Mouse (Mus musculus) embryonic facial prominence, embryonic 13.5 days (tissue): ENCODE data around the gene Akap6. TPM values are rescaled to one million over a fixed set of nuclear protein-coding genes. Genes with fewer than 3 reads are reported as not detected.

Experiments used
- ATAC-seq: fragments of 200-750 bp; cut with Nextera tagmentation; 2 replicates; pipeline ENCODE4 v1.8.0; 2017; ENCODE audit warnings: low read depth; ENCODE audit not compliant: insufficient number of reproducible peaks, insufficient read depth, low FRiP score, low TSS enrichment
- H3K27ac ChIP-seq: fragments of 300-500 bp; sonication (generic); 2 replicates; pipeline ENCODE4 v1.5.1; 2015; ENCODE audit warnings: moderate library complexity, mild to moderate bottlenecking, inconsistent platforms
- H3K27me3 ChIP-seq: fragments of 300-500 bp; sonication (generic); 2 replicates; pipeline ENCODE4 v1.6.1; 2015; ENCODE audit warnings: mild to moderate bottlenecking, inconsistent platforms
- H3K36me3 ChIP-seq: fragments of 300-500 bp; sonication (generic); 2 replicates; pipeline ENCODE4 v1.6.1; 2015; ENCODE audit warnings: mild to moderate bottlenecking, inconsistent platforms
- H3K4me1 ChIP-seq: fragments of 300-500 bp; sonication (generic); 2 replicates; pipeline ENCODE4 v1.6.1; 2015; ENCODE audit warnings: inconsistent platforms
- H3K4me2 ChIP-seq: fragments of 300-500 bp; sonication (generic); 2 replicates; pipeline ENCODE4 v1.6.1; 2015; ENCODE audit warnings: moderate library complexity, mild to moderate bottlenecking, inconsistent platforms
- H3K4me3 ChIP-seq: fragments of 300-500 bp; sonication (generic); 2 replicates; pipeline ENCODE4 v1.5.1; 2015; ENCODE audit warnings: mild to moderate bottlenecking, inconsistent platforms
- H3K9ac ChIP-seq: fragments of 300-500 bp; sonication (generic); 2 replicates; pipeline ENCODE4 v1.6.1; 2015; ENCODE audit warnings: mild to moderate bottlenecking, inconsistent platforms
- H3K9me3 ChIP-seq: fragments of 300-500 bp; sonication (generic); 2 replicates; pipeline ENCODE4 v1.6.1; 2016; ENCODE audit warnings: inconsistent platforms
- WGBS: fragments of 180-500 bp; shearing (Covaris S2); methylation state at CpG from one replicate; pipeline ENCODE4 v1.1.7; 2015; ENCODE audit warnings: mixed read lengths; 5-methylcytosine and 5-hydroxymethylcytosine counted together
- polyA plus RNA-seq: library from polyadenylated mRNA; unstranded; fragments of >200 nt; fragmentation: Nextera tagmentation; extraction: Ambion mirVana; gene quantifications from 2 replicates; pipeline ENCODE4 v1.2.1, GENCODE M21; 2015

The Akap6 gene
- polyA plus RNA-seq, 1 experiment from 2014 or later, result 1.3 TPM

DNA sequence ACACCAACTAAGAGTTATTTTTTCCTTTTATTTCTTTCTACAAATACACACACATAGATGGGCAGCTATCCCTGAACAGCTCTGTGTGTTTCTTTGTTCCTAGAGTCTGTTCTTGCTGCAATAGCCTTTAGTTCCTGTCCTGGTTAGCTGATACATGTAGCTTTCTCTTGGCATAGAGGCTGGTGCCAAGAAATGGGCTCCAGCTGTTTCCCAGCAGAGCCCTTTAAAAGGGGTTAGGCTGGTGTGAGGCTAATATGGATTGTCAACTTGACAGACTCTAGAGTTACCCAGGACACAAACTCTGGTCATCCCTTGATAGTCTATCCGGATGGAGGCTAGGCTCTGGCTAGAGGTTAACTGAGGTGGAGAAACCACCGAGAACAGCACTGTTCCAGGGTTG, 64.9 kb downstream of the Akap6 start:
- Histone ChIP-seq H3K4me2 (no peak overlapping the region), H3K4me1 (no peaks in the 10 kb centered on the region), H3K4me3 (no peak overlapping the region), H3K9me3 (no peaks in the 10 kb centered on the region), H3K9ac (no peak overlapping the region), H3K27ac (no peak overlapping the region), H3K27me3 (no peaks in the 10 kb centered on the region), H3K36me3 (no peaks in the 10 kb centered on the region)
- WGBS, result 87% methylated on average over 2 of the region's 2 CpGs
- no peak for ATAC-seq

DNA sequence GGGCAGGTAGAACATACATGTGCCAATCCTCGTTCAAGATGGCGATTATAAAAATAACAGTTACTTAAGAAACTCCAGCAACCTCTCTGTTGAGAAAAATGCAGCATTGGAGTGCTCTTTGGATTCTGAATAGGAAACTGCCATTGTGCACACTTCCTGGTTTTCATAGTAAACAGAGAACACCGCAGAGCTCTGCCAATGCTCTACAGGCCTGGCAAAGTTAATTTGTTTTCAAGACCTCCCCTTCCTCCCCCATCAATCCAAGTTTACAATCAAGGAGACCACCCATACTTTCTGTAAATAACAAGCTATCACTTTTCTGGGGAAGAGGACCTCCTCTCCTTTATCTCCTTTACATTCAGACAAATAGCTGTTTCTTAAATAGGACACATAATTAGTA, 65.6 kb downstream of the Akap6 start:
- Histone ChIP-seq H3K27me3 (no peaks in the 10 kb centered on the region), H3K4me3 (no peak overlapping the region), H3K9ac (no peak overlapping the region), H3K27ac (no peak overlapping the region), H3K36me3 (no peaks in the 10 kb centered on the region), H3K9me3 (no peaks in the 10 kb centered on the region), H3K4me2 (no peak overlapping the region), H3K4me1 (no peaks in the 10 kb centered on the region)
- ATAC-seq, result no peak
- WGBS, result 83% methylated on average over 3 of the region's 3 CpGs

DNA sequence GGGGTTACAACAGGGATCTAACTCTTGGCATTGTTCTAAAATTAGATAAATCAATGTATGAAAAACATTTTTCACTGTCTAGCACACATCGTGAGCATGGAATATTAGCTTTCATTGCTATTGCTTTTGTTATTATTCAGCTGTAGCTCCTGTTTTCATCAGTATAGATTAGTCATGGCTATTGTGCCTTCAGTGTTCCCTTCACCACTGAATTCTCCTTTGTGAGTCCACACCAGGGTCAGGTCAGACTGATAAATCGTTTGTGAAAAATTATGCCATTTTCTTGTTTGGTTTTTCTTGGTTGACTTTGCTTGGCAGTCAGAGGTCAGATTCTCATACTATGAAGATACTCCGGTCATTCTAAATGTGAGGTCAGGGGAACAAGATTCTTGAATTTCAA, 70.4 kb downstream of the Akap6 start:
- H3K4me3 ChIP-seq, result no peak overlapping the region
- H3K27me3 ChIP-seq, result no peaks in the 10 kb centered on the region
- H3K4me1 ChIP-seq, result peaks cover 17% of the 10 kb centered on the region
- 46% methylated on average over 3 of the region's 3 CpGs for WGBS
- H3K9ac ChIP-seq, result no peak overlapping the region
- H3K27ac ChIP-seq, result no peak overlapping the region
- H3K36me3 ChIP-seq, result no peaks in the 10 kb centered on the region
- no peak for ATAC-seq
- H3K9me3 ChIP-seq, result no peaks in the 10 kb centered on the region
- H3K4me2 ChIP-seq, result no peak overlapping the region

DNA sequence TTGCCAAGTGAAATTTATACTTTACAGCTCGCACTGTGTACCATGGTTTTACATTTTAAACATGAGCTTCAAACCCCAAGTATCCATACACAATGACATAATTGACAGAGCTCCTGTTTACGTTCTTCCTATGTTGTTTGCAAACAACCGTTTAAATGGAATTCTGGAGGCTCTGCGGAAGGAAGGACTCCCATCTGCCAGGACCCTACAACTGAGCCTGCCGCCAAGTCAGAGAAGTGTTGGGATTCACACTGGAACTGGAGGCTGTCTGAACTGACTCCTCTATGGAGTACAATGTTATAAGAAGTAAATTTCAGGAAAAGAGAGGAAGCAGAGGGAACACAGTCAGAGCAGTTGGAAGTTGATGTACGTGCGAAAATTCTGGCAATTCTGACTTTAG, 72.7 kb downstream of the Akap6 start:
- no peak for ATAC-seq
- 70% methylated on average over 7 of the region's 7 CpGs for WGBS
- no peak overlapping the region for H3K27ac ChIP-seq

DNA sequence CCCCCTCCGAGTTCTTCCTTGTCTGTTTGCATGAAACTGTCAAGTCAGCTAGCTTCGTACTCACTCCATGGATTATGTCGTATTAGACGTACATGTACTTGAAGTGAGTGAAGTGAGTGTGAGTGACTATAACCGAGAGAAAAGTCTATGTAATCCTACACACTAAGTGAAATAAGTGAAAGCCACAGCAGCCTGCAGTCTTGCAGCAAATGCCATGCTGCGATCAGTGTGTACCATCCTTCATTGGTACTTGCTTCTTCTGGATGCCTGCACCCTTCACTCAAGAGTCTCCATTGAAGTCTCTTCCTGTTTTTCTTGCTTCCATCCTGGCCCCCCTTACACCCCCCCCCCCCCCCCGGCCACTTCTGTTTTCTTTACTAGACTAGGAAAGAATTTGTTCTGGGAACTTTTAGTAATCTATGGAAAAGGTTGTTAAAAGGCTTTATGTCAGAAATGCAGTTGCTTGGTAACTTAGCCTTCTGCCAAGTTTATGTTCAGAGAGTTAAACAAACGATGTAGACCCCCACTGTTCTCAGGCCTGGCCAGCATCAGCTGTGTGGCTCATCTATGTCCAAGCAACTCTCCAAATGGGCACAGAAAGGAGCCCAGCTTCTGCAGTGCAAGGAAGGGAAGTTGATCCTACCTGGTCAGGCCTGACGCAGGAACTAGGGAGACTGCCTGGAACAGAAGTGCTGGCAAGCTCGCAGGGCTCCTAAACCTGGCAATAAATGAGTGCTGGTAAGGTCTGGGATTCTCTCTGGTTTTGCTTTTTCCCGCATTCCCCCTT, 73.5 kb downstream of the Akap6 start:
- Histone ChIP-seq H3K27me3 (no peaks in the 10 kb centered on the region), H3K4me2 (no peak overlapping the region), H3K36me3 (no peaks in the 10 kb centered on the region), H3K9me3 (no peaks in the 10 kb centered on the region), H3K9ac (no peak overlapping the region; the same call in 1 of the 2 replicates), H3K4me3 (no peak overlapping the region), H3K27ac (peak overlapping the region; percentile 51), H3K4me1 (peaks cover 17% of the 10 kb centered on the region)
- WGBS, result 42% methylated on average over 11 of the region's 11 CpGs
- no peak for ATAC-seq

More for the DNA sequence above, 72.7 kb downstream of the Akap6 start:
- no peaks in the 10 kb centered on the region for H3K27me3 ChIP-seq
- H3K36me3 ChIP-seq, result no peaks in the 10 kb centered on the region
- H3K4me2 ChIP-seq, result no peak overlapping the region
- H3K9ac ChIP-seq, result no peak overlapping the region
- no peaks in the 10 kb centered on the region for H3K9me3 ChIP-seq
- H3K4me1 ChIP-seq, result peaks cover 17% of the 10 kb centered on the region
- no peak overlapping the region for H3K4me3 ChIP-seq

DNA sequence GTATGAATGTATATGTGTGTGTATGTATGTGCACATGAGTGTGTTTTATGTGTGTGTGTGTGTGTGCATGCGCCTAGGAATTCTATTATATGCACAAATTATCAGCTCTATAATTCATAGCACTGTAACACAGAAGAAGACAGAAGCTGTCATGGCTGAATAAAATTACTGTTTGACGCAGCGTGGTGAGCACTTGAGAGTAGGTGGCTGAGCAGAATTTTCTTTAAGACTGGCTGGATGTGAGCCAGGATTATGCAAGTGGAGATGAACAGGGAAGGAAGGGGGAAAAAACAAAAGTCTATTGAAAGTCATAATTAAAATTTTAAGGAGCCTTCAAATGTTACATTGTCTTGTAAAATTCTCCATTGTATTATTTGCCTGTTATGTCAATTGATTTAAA, 74.7 kb downstream of the Akap6 start:
- Histone ChIP-seq H3K9ac (no peak overlapping the region), H3K27ac (no peak overlapping the region), H3K36me3 (no peaks in the 10 kb centered on the region), H3K27me3 (no peaks in the 10 kb centered on the region), H3K4me1 (peaks cover 17% of the 10 kb centered on the region), H3K9me3 (no peaks in the 10 kb centered on the region), H3K4me2 (no peak overlapping the region), H3K4me3 (no peak overlapping the region)
- no peak for ATAC-seq
- WGBS, result 51% methylated on average over 3 of the region's 3 CpGs

DNA sequence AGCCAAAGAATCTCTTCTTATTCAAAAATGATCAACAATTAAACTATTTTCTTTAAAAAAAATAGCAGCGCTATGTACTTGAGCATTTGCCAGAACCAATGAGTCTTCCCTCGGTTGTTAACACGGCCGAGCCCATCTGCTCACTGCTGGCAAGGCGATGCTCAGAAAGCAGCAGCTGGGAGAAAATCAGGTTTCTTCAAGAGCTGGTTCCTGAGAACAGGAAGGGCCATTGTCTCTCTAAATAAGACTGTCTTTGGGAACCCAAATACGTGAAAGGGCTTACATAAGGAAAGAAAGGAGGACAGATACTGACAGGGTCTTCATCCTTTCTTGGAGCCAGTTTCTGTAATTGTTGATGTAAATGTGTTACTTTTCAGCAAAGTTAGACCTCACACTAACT, 75.2 kb downstream of the Akap6 start:
- Histone ChIP-seq H3K27ac (peak overlapping the region; percentile 33; the same call in 1 of the 2 replicates), H3K9ac (no peak overlapping the region), H3K4me1 (peaks cover 17% of the 10 kb centered on the region), H3K4me3 (no peak overlapping the region), H3K4me2 (no peak overlapping the region), H3K36me3 (no peaks in the 10 kb centered on the region), H3K27me3 (no peaks in the 10 kb centered on the region), H3K9me3 (no peaks in the 10 kb centered on the region)
- no peak for ATAC-seq
- 20% methylated on average over 6 of the region's 6 CpGs for WGBS

DNA sequence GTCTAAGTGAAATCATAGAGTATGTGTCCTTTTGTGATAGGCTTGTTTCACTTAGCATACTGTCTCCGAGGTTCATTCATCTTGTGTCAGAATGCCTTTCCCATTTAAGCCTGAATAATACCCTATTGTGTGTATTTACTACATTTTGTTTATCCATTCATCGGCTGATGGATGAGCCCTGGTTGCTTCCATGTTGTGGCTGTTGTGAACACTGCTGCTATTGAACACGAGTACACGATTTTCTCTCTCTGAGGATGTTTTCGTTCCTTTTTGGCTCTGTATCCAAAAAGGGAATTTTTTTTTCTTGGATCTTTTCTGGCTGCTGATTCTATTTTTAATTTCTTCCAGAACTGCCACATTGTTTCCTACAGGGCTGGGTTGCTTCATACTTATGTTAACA, 81.0 kb downstream of the Akap6 start:
- H3K36me3 ChIP-seq, result no peaks in the 10 kb centered on the region
- H3K9me3 ChIP-seq, result no peaks in the 10 kb centered on the region
- 44% methylated on average over 5 of the region's 5 CpGs for WGBS
- H3K27ac ChIP-seq, result no peak overlapping the region
- H3K4me3 ChIP-seq, result no peak overlapping the region
- no peak for ATAC-seq
- no peak overlapping the region; the same call in 1 of the 2 replicates for H3K4me2 ChIP-seq
- H3K4me1 ChIP-seq, result peaks cover 7% of the 10 kb centered on the region; the same call in 1 of the 2 replicates
- H3K27me3 ChIP-seq, result no peaks in the 10 kb centered on the region
- no peak overlapping the region for H3K9ac ChIP-seq

DNA sequence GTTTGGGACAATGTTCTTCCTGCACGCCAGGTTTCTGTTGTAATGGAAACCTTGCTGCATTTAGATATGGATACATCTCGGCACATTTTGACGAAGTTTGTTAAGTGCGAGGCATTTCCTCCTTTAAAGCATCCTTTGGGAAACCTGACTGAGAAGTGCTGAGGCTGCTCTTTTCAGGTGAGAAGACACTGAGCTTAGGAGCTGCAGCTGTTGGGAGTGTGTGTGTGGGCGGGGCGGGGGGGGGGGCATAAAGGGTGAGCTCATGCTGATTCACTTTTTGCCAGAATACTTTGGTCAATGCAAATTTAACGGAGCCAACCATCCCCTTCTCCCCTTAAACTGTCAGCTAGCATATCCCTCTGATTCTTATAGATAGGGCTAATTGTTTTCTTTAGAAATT, 81.9 kb downstream of the Akap6 start:
- no peaks in the 10 kb centered on the region for H3K27me3 ChIP-seq
- WGBS, result 69% methylated on average over 7 of the region's 7 CpGs
- H3K4me1 ChIP-seq, result peaks cover 7% of the 10 kb centered on the region; the same call in 1 of the 2 replicates
- ATAC-seq, result no peak
- H3K9me3 ChIP-seq, result no peaks in the 10 kb centered on the region
- H3K36me3 ChIP-seq, result no peaks in the 10 kb centered on the region
- H3K4me3 ChIP-seq, result no peak overlapping the region
- no peak overlapping the region for H3K9ac ChIP-seq
- no peak overlapping the region for H3K4me2 ChIP-seq
- H3K27ac ChIP-seq, result no peak overlapping the region

DNA sequence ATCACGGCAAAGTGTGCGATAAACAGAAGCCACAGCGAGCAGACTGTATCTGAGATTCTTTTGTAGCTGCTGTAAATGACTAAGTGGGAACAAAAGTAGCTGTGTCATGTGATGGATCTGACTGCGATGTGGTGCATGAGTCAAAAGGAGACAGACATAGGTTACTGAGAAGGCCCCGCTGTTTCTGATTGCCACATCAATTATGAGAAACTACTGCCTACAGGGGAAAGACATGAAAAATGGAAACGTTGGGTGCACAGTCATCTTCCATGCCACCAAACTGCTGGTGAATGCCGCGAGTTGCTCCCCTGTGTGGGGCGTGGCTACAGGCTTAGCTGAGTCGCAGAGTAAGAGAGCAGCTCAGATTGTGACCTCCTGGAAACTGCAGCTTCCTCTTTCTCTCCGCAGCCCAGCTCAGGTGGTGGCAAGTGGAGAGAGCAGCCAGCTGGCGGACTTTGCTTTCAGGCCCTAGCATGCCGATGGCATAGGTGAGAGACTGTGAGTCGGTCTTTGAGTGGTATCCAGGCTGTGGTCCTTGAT, 83.8 kb downstream of the Akap6 start:
- Histone ChIP-seq H3K4me3 (peak overlapping the region; percentile 30), H3K9ac (peak overlapping the region; percentile 1; the same call in 1 of the 2 replicates), H3K4me1 (peaks cover 7% of the 10 kb centered on the region; the same call in 1 of the 2 replicates), H3K4me2 (peak overlapping the region; percentile 59), H3K27me3 (no peaks in the 10 kb centered on the region), H3K27ac (no peak overlapping the region), H3K36me3 (no peaks in the 10 kb centered on the region), H3K9me3 (no peaks in the 10 kb centered on the region)
- ATAC-seq, result no peak
- WGBS, result 11% methylated on average over 14 of the region's 14 CpGs

DNA sequence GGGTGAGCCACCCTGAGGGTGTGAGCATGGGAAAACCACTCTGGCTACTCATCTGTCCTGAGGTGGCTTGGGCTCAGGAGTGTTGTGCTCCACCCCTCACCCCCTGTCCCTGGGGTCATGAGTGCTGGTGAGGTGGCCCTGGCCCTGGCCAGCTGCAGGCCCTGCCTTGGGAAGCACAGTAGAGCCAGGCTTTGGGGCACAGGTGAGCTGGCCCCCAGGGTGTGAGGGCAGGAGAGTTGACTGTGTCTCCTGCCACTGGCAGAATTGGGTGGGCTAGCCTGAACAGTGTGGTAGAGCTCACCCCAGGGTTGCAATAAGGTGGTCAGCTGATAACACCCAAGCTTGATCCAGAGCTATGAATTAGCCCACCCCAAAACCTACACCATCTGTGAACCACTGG, 86.0 kb downstream of the Akap6 start:
- no peak overlapping the region for H3K27ac ChIP-seq
- H3K4me3 ChIP-seq, result no peak overlapping the region
- H3K36me3 ChIP-seq, result no peaks in the 10 kb centered on the region
- no peak overlapping the region for H3K4me2 ChIP-seq
- peaks cover 8% of the 10 kb centered on the region for H3K4me1 ChIP-seq
- peak; percentile 20; the same call in 1 of the 2 replicates for ATAC-seq
- no peaks in the 10 kb centered on the region for H3K9me3 ChIP-seq
- H3K9ac ChIP-seq, result no peak overlapping the region
- H3K27me3 ChIP-seq, result 0 out of 2 replicates have a peak, but pooled peaks cover 3% of the 10 kb centered on the region

DNA sequence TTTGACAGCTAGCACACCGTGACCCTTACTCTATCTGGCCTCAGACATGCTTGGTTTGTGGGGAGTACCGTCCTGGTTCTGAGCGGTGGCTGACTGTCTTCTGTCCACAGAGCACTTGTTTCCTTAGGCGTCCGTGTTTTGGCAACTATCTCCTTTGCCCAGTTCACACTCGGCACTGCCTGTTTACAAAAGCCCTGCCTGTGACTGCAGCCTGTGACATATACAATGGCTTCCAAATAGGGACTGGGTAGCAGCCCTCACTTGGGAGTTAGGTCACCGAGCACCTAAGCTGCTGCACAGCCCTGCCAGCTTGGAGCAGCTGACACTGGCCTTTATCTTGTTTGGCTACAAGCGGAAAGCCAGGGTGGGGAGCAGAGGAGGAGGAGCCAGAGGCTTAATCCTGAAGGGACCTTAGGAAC, 91.2 kb downstream of the Akap6 start:
- 22% methylated on average over 8 of the region's 8 CpGs for WGBS
- Histone ChIP-seq H3K9ac (no peak overlapping the region), H3K4me3 (no peak overlapping the region), H3K27ac (no peak overlapping the region), H3K36me3 (no peaks in the 10 kb centered on the region), H3K4me2 (no peak overlapping the region), H3K4me1 (peaks cover 9% of the 10 kb centered on the region; the same call in 1 of the 2 replicates), H3K27me3 (0 out of 2 replicates have a peak, but pooled peaks cover 3% of the 10 kb centered on the region), H3K9me3 (no peaks in the 10 kb centered on the region)
- ATAC-seq, result no peak
